ENCODE assay signal across 8 mouse cellular contexts in genomic region chr19:32756900-32757725, GRCm38 (mm10). TPM values are rescaled to one million over a fixed set of nuclear protein-coding genes. Genes with fewer than 3 reads are reported as not detected.
DNase-seq lines count a peak whose midpoint lies in the region; ATAC-seq and TF ChIP-seq lines count a peak whose summit lies in the region.

Gene Pten, plus strand, starts transcription at chr19:32757497.

- H3K4me2 ChIP-seq in forebrain, embryonic 13.5 days: peak within 1 kb of the TSS; percentile 95
- H3K4me2 ChIP-seq in heart, postnatal 0 days (ENCODE audit: low read depth, low read length): peak within 1 kb of the TSS; percentile 99
- peak within 1 kb of the TSS; percentile 100 for H3K4me2 ChIP-seq in liver, embryonic 16.5 days (ENCODE audit: low read depth, low read length)
- H3K4me2 ChIP-seq in neural tube, embryonic 12.5 days (replicated peaks): peak within 1 kb of the TSS; percentile 89
- peak within 1 kb of the TSS; percentile 97 for H3K4me2 ChIP-seq in stomach, postnatal 0 days (replicated peaks; ENCODE audit: low read depth)

- no peaks in the 10 kb centered on the region for H3K9me3 ChIP-seq in forebrain, embryonic 13.5 days (replicated peaks)
- no peaks in the 10 kb centered on the region for H3K9me3 ChIP-seq in heart, postnatal 0 days (replicated peaks; ENCODE audit: control insufficient read depth, low read length)
- H3K9me3 ChIP-seq in liver, embryonic 16.5 days (replicated peaks; ENCODE audit: control insufficient read depth, low read length): no peaks in the 10 kb centered on the region
- no peaks in the 10 kb centered on the region for H3K9me3 ChIP-seq in neural tube, embryonic 12.5 days
- no peaks in the 10 kb centered on the region for H3K9me3 ChIP-seq in stomach, postnatal 0 days (ENCODE audit: control insufficient read depth, low read length)

- peak; percentile 94 for DNase-seq in ES-CJ7 (ENCODE audit: low read depth, low spot score)
- peak; percentile 94 for DNase-seq in heart, postnatal 0 days (ENCODE audit: low spot score)
- DNase-seq in kidney, postnatal 4 days: peak; percentile 97 to 98
- DNase-seq in stomach, postnatal 0 days (ENCODE audit: low spot score): peak; percentile 98

- peaks cover 34% of the 10 kb centered on the region for H3K4me1 ChIP-seq in forebrain, embryonic 13.5 days
- peaks cover 24% of the 10 kb centered on the region for H3K4me1 ChIP-seq in heart, postnatal 0 days (ENCODE audit: control insufficient read depth, insufficient read depth)
- peaks cover 19% of the 10 kb centered on the region for H3K4me1 ChIP-seq in liver, embryonic 16.5 days (ENCODE audit: control insufficient read depth, low read depth, low read length)
- H3K4me1 ChIP-seq in neural tube, embryonic 12.5 days: peaks cover 26% of the 10 kb centered on the region
- H3K4me1 ChIP-seq in stomach, postnatal 0 days (replicated peaks; ENCODE audit: control insufficient read depth, insufficient read depth): no peaks in the 10 kb centered on the region

- ATAC-seq in cerebellum, adult (ENCODE audit: insufficient number of reproducible peaks, low FRiP score, low TSS enrichment): peak; percentile 69
- peak; percentile 89 for ATAC-seq in forebrain, embryonic 13.5 days
- peak; percentile 85 for ATAC-seq in heart, postnatal 0 days (ENCODE audit: insufficient read depth, low read depth)
- peak; percentile 89 for ATAC-seq in liver, embryonic 16.5 days (ENCODE audit: low read depth)
- peak; percentile 91 for ATAC-seq in neural tube, embryonic 12.5 days (ENCODE audit: low FRiP score, low read depth)
- ATAC-seq in stomach, postnatal 0 days (ENCODE audit: low FRiP score, low TSS enrichment): peak; percentile 90

- no peaks in the 10 kb centered on the region for H3K27me3 ChIP-seq in forebrain, embryonic 13.5 days
- 0 out of 2 replicates have a peak, but pooled peaks cover 5% of the 10 kb centered on the region for H3K27me3 ChIP-seq in heart, postnatal 0 days (ENCODE audit: control insufficient read depth, insufficient read depth, low read length)
- H3K27me3 ChIP-seq in liver, embryonic 16.5 days (ENCODE audit: control insufficient read depth, insufficient read depth, low read depth, low read length): peaks cover 3% of the 10 kb centered on the region; the same call in 1 of the 2 replicates
- H3K27me3 ChIP-seq in neural tube, embryonic 12.5 days (replicated peaks): 0 out of 2 replicates have a peak, but pooled peaks cover 2% of the 10 kb centered on the region
- no peaks in the 10 kb centered on the region for H3K27me3 ChIP-seq in stomach, postnatal 0 days (ENCODE audit: control insufficient read depth, insufficient read depth, low read length)

- WGBS in forebrain, embryonic 13.5 days: 0% methylated on average over 55 of the region's 77 CpGs
- WGBS in heart, postnatal 0 days: under 1% methylated on average over 54 of the region's 77 CpGs
- under 1% methylated on average over 59 of the region's 77 CpGs for WGBS in liver, embryonic 16.5 days (ENCODE audit: insufficient replicate concordance)
- WGBS in neural tube, embryonic 12.5 days: under 1% methylated on average over 74 of the region's 77 CpGs
- WGBS in stomach, postnatal 0 days: 1% methylated on average over 55 of the region's 77 CpGs

- peak within 1 kb of the TSS; percentile 97 for H3K4me3 ChIP-seq in forebrain, embryonic 13.5 days
- peak within 1 kb of the TSS; percentile 82 for H3K4me3 ChIP-seq in heart, postnatal 0 days (ENCODE audit: low read depth, low read length)
- H3K4me3 ChIP-seq in liver, embryonic 16.5 days (ENCODE audit: low read depth, low read length): peak within 1 kb of the TSS; percentile 98
- H3K4me3 ChIP-seq in neural tube, embryonic 12.5 days: peak within 1 kb of the TSS; percentile 98
- peak within 1 kb of the TSS; percentile 99 for H3K4me3 ChIP-seq in stomach, postnatal 0 days (ENCODE audit: low read depth, low read length)

- no peak for TF ChIP-seq CTCF in heart, postnatal 0 days (IDR thresholded peaks at IDR 0.05; ENCODE audit: low read depth)
- TF ChIP-seq CTCF in stomach, postnatal 0 days (IDR thresholded peaks at IDR 0.05; ENCODE audit: low read depth): no peak; the same call in none of the 2 replicates

- TF ChIP-seq EP300 in heart, postnatal 0 days (IDR thresholded peaks at IDR 0.05; ENCODE audit: low read depth): no peak
- TF ChIP-seq EP300 in stomach, postnatal 0 days (optimal IDR thresholded peaks at IDR 0.05): no peak

- H3K9ac ChIP-seq in forebrain, embryonic 13.5 days: peak within 1 kb of the TSS; percentile 98
- H3K9ac ChIP-seq in heart, postnatal 0 days (replicated peaks; ENCODE audit: low read depth, low read length): peak within 1 kb of the TSS; percentile 93
- peak within 1 kb of the TSS; percentile 97 for H3K9ac ChIP-seq in liver, embryonic 16.5 days (ENCODE audit: low read depth, low read length)
- H3K9ac ChIP-seq in neural tube, embryonic 12.5 days: peak within 1 kb of the TSS; percentile 99
- H3K9ac ChIP-seq in stomach, postnatal 0 days (ENCODE audit: low read length): peak within 1 kb of the TSS; percentile 99

- H3K36me3 ChIP-seq in forebrain, embryonic 13.5 days (ENCODE audit: poor library complexity, severe bottlenecking): no peaks in the 10 kb centered on the region
- H3K36me3 ChIP-seq in heart, postnatal 0 days (replicated peaks; ENCODE audit: control insufficient read depth, insufficient read depth, low read length): no peaks in the 10 kb centered on the region
- H3K36me3 ChIP-seq in liver, embryonic 16.5 days (ENCODE audit: control insufficient read depth, insufficient read depth): no peaks in the 10 kb centered on the region
- H3K36me3 ChIP-seq in neural tube, embryonic 12.5 days: no peaks in the 10 kb centered on the region
- no peaks in the 10 kb centered on the region for H3K36me3 ChIP-seq in stomach, postnatal 0 days (ENCODE audit: control insufficient read depth, insufficient read depth, low read length)

- peak within 1 kb of the TSS; percentile 99 for H3K27ac ChIP-seq in forebrain, embryonic 13.5 days
- peak within 1 kb of the TSS; percentile 98 for H3K27ac ChIP-seq in heart, postnatal 0 days (ENCODE audit: low read depth)
- peak within 1 kb of the TSS; percentile 95 for H3K27ac ChIP-seq in liver, embryonic 16.5 days (ENCODE audit: low read length)
- H3K27ac ChIP-seq in neural tube, embryonic 12.5 days: peak within 1 kb of the TSS; percentile 97
- H3K27ac ChIP-seq in stomach, postnatal 0 days (replicated peaks): peak within 1 kb of the TSS; percentile 99

RNA-seq across cellular contexts. Expression of gene Pten, which starts in this region (rescaled TPM):
- polyA plus RNA-seq in forebrain, embryonic 13.5 days (2015; fragmentation: Nextera tagmentation; extraction: Ambion mirVana): 10.9 and 12.3 TPM in 2 replicates
- 34.0 and 39.7 TPM in 2 replicates for total RNA-seq in heart, postnatal 0 days (2014; rRNA removed; ENCODE audit: low replicate concordance)
- 4.4 and 5.0 TPM in 2 replicates for polyA plus RNA-seq in heart, postnatal 0 days (2015; fragmentation: Nextera tagmentation; extraction: Ambion mirVana)
- polyA plus RNA-seq in liver, embryonic 16.5 days (2015; fragmentation: Nextera tagmentation; extraction: Ambion mirVana): 2.2 and 2.4 TPM in 2 replicates
- 11.7 and 12.2 TPM in 2 replicates for polyA plus RNA-seq in neural tube, embryonic 12.5 days (2016; fragmentation: Nextera tagmentation; extraction: Ambion mirVana)
- polyA plus RNA-seq in stomach, postnatal 0 days (2015; fragmentation: Nextera tagmentation; extraction: Ambion mirVana): 7.2 and 8.1 TPM in 2 replicates

Comparison
In these comparisons a context has a peak if more than half of its experiments do, and no peak if none do; other contexts are left out.
1. Peak in every context shown above with its lines: DNase-seq, ATAC-seq, H3K4me3 ChIP-seq and H3K27ac ChIP-seq.